Mouse (Mus musculus) liver, embryonic 14.5 days (tissue): ENCODE data around the gene Appl1. TPM values are rescaled to one million over a fixed set of nuclear protein-coding genes. Genes with fewer than 3 reads are reported as not detected.

Experiments used
- ATAC-seq: fragments of 200-750 bp; cut with Nextera tagmentation; 2 replicates; pipeline ENCODE4 v1.8.0; 2017; ENCODE audit warnings: moderate number of reproducible peaks, mild to moderate bottlenecking, moderate library complexity; ENCODE audit not compliant: insufficient read depth
- DNase-seq, 3 experiments: peaks; one replicate each; pipeline ENCODE4 v3.0.0-alpha.2; 2012 to 2013; ENCODE audit warnings: low read depth in 3 of 3, low spot score in 3 of 3
- H3K27ac ChIP-seq: fragments of 300-500 bp; sonication (generic); 2 replicates; pipeline ENCODE4 v1.5.1; 2014; ENCODE audit warnings: moderate library complexity, mild to moderate bottlenecking, control low read depth, inconsistent platforms
- H3K27me3 ChIP-seq: fragments of 300-500 bp; sonication (generic); 2 replicates; pipeline ENCODE4 v1.6.1; 2014; ENCODE audit warnings: mild to moderate bottlenecking, low read length, moderate library complexity; ENCODE audit not compliant: control insufficient read depth, insufficient read depth
- H3K36me3 ChIP-seq: fragments of 300-500 bp; sonication (generic); replicated peaks from 2 replicates; pipeline ENCODE4 v1.6.1; 2014; ENCODE audit warnings: low read depth; ENCODE audit not compliant: control insufficient read depth, insufficient read depth
- H3K4me1 ChIP-seq, 2 experiments: fragments of 200-500 bp in 1 of 2; fragments of 300-500 bp in 1 of 2; sonication (generic) in 1 of 2; replicated peaks; 2 replicates each; pipeline ENCODE4 v1.6.1; 2012 to 2014; ENCODE audit warnings: antibody characterized with exemption in 1 of 2, inconsistent platforms in 1 of 2, low read length in 1 of 2; ENCODE audit not compliant: control insufficient read depth in 2 of 2, insufficient read depth in 2 of 2
- H3K4me2 ChIP-seq: fragments of 300-500 bp; sonication (generic); 2 replicates; pipeline ENCODE4 v1.6.1; 2014; ENCODE audit warnings: low read depth, mild to moderate bottlenecking, control low read depth, moderate library complexity
- H3K4me3 ChIP-seq, 2 experiments: fragments of 200-500 bp in 1 of 2; fragments of 300-500 bp in 1 of 2; sonication (generic) in 1 of 2; 2 replicates each; pipeline ENCODE4 v1.5.1; 2012 to 2014; ENCODE audit warnings: low read depth in 2 of 2, low read length in 2 of 2, mild to moderate bottlenecking in 2 of 2, control low read depth in 1 of 2, inconsistent platforms in 1 of 2, moderate library complexity in 1 of 2; ENCODE audit not compliant: insufficient read depth in 1 of 2
- H3K9ac ChIP-seq: fragments of 300-500 bp; sonication (generic); replicated peaks from 2 replicates; pipeline ENCODE4 v1.6.1; 2014; ENCODE audit warnings: mild to moderate bottlenecking, control low read depth, moderate library complexity
- H3K9me3 ChIP-seq: fragments of 300-500 bp; sonication (generic); 2 replicates; pipeline ENCODE4 v1.6.1; 2016; ENCODE audit warnings: low read length, mixed read lengths; ENCODE audit not compliant: control insufficient read depth
- CTCF ChIP-seq: IDR thresholded peaks from 2 replicates; pipeline ENCODE4 v1.5.1; 2016; ENCODE audit warnings: antibody characterized with exemption, low read depth, control low read depth
- EP300 ChIP-seq: IDR thresholded peaks from 2 replicates; pipeline ENCODE4 v1.6.1; 2016; ENCODE audit warnings: antibody characterized with exemption, low read depth
- WGBS: fragments of 180-500 bp; shearing (Covaris S2); extraction: QIAGEN DNeasy Blood & Tissue Kit; methylation state at CpG from one replicate; pipeline ENCODE4 v1.1.7; 2014; ENCODE audit not compliant: insufficient replicate concordance; 5-methylcytosine and 5-hydroxymethylcytosine counted together
- polyA plus RNA-seq, 2 experiments: library from polyadenylated mRNA; depleted of rRNA in 1 of 2; stranded (reverse) in 1 of 2; unstranded in 1 of 2; fragments of >200 nt; fragmentation: Nextera tagmentation in 1 of 2; extraction: Ambion mirVana in 1 of 2; gene quantifications; 2 replicates each; pipeline versions ENCODE4 v1.2.1 to v1.2.3; 2012 to 2014

Appl1 gene
- polyA plus RNA-seq, 2 experiments, result 2.1 to 5.4 TPM

- 42% methylated on average over 3 of the region's 3 CpGs for WGBS
- no peak overlapping the region for H3K4me3 ChIP-seq
- DNase-seq (no peak), ATAC-seq (no peak)
- H3K9ac ChIP-seq, result no peak overlapping the region
- no peak overlapping the region for H3K4me2 ChIP-seq
- H3K4me1 ChIP-seq, result peaks cover 7 to 9% of the 10 kb centered on the region in 2 experiments; a peak in 3 of 4 replicates
- H3K27me3 ChIP-seq, result no peaks in the 10 kb centered on the region
- H3K36me3 ChIP-seq, result no peaks in the 10 kb centered on the region
- no peak overlapping the region for H3K27ac ChIP-seq
- no peaks in the 10 kb centered on the region for H3K9me3 ChIP-seq
- no peak for TF ChIP-seq EP300
- TF ChIP-seq CTCF, result no peak
Measured at GRCm38 (mm10) chr14:26993427-26993826, 22.4 kb upstream of the Appl1 start.

DNA sequence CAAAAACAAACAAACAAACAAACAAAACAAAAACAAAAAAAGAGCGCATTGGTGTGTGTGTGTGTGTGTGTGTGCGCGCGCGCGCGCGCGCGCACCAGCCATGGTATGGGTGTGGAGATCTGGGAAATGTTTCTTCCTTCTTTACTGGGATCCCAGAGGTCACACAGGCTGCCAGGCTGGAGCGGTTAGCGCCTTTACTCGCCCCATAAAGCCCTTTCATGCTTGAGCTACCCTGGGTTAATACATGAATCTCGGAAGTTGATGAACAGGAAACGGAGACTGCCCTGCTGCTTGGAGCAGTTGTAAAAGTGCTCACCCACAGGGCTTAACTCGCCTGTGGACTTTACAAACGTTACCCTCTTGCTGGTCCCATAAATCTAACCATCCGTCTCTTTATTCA lies 20.6 kb upstream of the Appl1 start:
- Histone ChIP-seq H3K27ac (no peak overlapping the region), H3K27me3 (no peaks in the 10 kb centered on the region), H3K4me3 (no peak overlapping the region), H3K36me3 (no peaks in the 10 kb centered on the region), H3K4me1 (peaks cover 7 to 9% of the 10 kb centered on the region in 2 experiments; a peak in 3 of 4 replicates), H3K4me2 (no peak overlapping the region), H3K9ac (no peak overlapping the region), H3K9me3 (no peaks in the 10 kb centered on the region)
- TF ChIP-seq CTCF (no peak), EP300 (no peak)
- 71% methylated on average over 18 of the region's 18 CpGs for WGBS
- ATAC-seq (no peak), DNase-seq (no peak)

DNA sequence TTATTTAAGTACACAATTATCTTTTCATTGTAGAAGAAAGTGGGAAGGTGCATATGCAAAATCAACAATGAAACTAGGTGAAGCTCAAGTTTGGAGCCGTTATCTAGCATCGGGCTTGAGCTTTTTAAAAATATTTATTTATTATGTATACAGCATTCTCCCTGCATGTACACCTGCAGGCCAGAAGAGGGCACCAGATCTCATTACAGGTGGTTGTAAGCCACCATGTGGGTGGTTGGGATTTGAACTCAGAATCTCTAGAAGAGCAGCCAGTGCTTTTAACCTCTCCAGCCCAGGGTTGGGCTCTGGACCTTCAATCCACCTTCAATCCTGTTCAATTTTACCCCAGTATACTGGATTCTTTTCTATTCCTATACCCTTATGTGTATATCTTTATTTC lies 17.7 kb upstream of the Appl1 start:
- Histone ChIP-seq H3K9ac (no peak overlapping the region), H3K36me3 (no peaks in the 10 kb centered on the region), H3K27me3 (no peaks in the 10 kb centered on the region), H3K27ac (no peak overlapping the region), H3K4me1 (no peaks in the 10 kb centered on the region), H3K9me3 (no peaks in the 10 kb centered on the region), H3K4me3 (no peak overlapping the region), H3K4me2 (no peak overlapping the region)
- 39% methylated on average over 2 of the region's 2 CpGs for WGBS
- ATAC-seq (no peak), DNase-seq (no peak)
- TF ChIP-seq EP300 (no peak), CTCF (peak; percentile 72)

DNA sequence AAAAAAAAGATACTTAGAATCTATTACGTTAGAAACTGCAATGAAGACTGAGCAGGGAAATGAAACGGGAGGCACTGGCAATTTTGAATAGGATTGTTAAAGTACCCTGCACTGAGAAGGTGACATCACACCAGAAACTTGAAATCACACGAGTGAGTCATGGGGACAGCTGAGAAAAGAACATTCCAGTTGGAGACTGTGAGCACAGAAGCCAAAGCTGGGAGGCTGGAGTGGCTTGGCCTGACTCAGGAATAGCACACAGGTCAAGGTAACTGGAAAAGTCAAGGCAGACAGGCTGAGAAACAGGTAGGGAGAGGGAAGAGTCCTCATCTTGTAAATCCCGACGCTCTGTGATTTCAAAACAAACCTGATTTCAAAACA lies 11.1 kb upstream of the Appl1 start:
- H3K4me3 ChIP-seq, result no peak overlapping the region
- H3K4me1 ChIP-seq, result no peaks in the 10 kb centered on the region; a peak in 1 of 4 replicates
- whole genome bisulfite sequencing, result 60% methylated on average over 5 of the region's 5 CpGs
- H3K36me3 ChIP-seq, result no peaks in the 10 kb centered on the region
- H3K9me3 ChIP-seq, result no peaks in the 10 kb centered on the region
- no peaks in the 10 kb centered on the region for H3K27me3 ChIP-seq
- no peak for DNase-seq
- H3K9ac ChIP-seq, result no peak overlapping the region
- no peak for TF ChIP-seq CTCF
- TF ChIP-seq EP300, result no peak
- no peak for ATAC-seq
- no peak overlapping the region for H3K4me2 ChIP-seq
- no peak overlapping the region for H3K27ac ChIP-seq

DNA sequence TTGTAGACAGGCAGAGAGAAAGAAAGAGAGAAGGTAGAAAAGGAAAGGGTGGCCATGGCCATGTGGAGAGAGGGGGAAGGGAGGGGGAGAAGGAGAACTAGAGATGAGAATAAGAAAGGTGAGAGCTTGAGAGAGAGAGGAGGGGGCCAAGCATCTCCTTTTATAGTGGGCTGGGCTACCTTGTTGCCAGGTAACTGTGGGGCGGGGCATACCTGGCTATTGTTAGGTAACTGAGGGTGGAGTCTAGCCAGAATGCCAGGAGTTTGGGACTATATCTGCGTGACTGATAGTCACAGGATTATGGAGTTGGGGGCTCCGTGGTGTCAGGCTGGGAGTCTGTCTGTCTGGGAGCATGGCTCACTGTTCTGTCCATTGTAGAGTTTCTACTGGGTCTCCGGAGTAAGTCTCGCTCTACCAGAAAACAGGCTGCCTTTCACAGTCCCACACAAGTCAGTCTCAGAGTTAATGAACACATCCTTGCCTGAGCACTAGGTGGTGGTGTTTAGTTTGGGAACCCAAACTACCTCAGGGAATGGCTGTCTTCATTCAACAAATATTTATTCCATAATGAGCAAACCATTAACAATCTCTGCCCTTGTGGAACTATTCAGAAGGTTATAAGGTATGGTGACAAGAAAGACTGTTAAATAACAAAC lies 10.6 kb upstream of the Appl1 start:
- peak; percentile 17; the same call in 1 of the 2 replicates for TF ChIP-seq CTCF
- no peak for TF ChIP-seq EP300
- Histone ChIP-seq H3K36me3 (no peaks in the 10 kb centered on the region), H3K27me3 (no peaks in the 10 kb centered on the region), H3K9me3 (no peaks in the 10 kb centered on the region), H3K4me3 (no peak overlapping the region), H3K27ac (no peak overlapping the region), H3K4me1 (no peaks in the 10 kb centered on the region; a peak in 1 of 4 replicates), H3K9ac (no peak overlapping the region), H3K4me2 (no peak overlapping the region)
- DNase-seq (no peak), ATAC-seq (no peak)
- 58% methylated on average over 5 of the region's 5 CpGs for WGBS
